Mouse (Mus musculus) urinary bladder, postnatal 25 days (tissue): ENCODE data around the gene Myl6b.
"Not testable (repeated sequence)": the region's sequence is repeated elsewhere in the genome, so short reads cannot be mapped to it uniquely, and the experiment has no call there.

ENCODE experiments used
- DNase-seq: peaks from one replicate; pipeline ENCODE4 v3.0.0; 2022; ENCODE audit warnings: low spot score

Myl6b gene

DNA sequence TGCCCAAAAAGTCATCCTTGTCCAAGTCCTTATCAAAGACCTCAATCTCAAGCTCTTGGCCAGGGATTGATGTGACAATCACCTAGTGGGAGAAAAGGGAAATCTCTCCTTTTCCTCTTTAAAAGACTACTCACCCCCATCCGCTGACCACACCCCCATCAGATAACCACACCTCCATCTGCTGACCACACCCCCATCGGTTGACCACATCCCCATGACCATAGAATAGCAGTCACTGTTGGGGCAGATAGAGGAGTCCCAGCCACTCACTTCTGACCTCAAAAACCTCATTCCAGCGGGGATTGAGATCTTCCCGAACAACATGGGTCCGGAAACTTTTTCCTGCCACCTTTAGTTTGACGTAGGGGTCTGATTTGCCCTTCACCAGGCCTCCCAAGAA, 18.2 kb upstream of the Myl6b start:
- no peak for DNase-seq

DNA sequence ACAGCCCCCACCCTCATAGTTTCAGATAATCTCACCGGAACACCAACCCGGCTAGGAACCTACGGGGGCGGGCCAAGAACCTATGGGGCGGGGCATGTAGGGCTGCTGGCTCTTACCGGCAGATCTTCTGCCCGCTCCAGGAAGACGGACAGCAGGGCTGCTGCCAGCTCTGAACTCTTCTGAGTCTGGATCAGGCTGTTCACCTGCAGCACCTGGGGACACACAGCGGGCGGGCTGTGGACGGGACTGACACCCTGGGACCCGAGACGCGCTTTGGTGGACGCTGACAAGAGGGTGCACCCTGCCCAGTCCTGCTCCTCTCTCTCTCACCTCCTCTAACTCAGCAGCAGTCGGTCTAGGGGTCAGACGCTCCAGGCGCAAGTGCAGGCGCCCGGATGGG, 17.5 kb upstream of the Myl6b start:
- no peak for DNase-seq

DNA sequence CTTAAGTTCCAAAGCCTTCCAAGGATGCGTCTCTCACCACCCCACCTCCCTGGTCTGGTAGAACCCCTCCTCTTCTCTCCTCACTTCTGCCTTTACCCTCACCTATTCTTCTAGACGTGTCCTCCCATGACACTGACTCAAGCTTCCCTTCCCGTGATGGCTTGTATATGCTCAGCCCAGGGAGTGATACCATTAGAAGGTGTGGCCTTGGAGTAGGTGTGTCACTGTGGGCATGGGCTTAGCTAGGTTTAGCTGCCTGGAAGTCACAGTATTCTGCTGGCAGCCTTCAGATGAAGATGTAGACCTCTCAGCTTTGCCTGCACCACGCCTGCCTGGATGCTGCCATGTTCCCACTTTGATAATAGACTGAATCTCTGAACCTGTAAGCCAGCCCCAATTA, 16.6 kb upstream of the Myl6b start:
- DNase-seq = no peak

DNA sequence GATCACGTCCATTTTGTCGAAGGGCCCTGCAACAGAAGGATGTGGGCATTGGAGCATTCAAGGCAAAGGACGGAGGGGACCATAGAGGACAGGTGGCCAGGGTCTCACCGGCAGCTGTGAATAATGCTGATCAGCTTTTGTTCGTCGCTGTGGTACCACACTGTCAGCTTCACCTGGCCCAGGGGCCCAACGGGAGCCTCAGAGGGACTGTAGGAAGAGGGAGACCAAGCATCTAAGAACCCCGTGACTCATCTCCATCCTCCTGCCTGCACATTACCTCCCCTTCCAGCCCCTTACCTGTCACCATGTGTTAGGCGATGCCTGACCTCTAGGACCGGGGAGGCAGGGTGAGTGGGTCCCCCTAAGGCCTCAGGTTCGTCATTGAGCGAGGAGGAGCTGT, 13.3 kb upstream of the Myl6b start:
- DNase-seq = no peak

DNA sequence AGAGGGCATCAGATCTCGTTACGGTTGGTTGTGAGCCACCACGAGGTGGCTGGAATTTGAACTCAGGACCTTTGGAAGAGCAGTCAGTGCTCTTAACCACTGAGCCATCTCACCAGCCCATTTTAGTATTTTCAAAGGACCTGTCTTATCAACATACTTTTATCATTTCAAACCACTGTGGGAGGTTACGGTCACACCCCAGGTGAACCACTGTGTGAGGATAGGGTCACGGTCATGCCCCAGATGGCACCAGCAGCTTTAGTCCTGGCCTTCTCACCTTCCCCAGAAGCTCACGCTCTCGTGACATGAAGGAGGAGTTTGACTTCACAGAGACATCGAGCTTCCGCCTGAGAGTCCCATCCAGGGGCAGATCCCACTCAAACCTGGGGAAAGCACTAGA, 12.7 kb upstream of the Myl6b start:
- DNase-seq = no peak

DNA sequence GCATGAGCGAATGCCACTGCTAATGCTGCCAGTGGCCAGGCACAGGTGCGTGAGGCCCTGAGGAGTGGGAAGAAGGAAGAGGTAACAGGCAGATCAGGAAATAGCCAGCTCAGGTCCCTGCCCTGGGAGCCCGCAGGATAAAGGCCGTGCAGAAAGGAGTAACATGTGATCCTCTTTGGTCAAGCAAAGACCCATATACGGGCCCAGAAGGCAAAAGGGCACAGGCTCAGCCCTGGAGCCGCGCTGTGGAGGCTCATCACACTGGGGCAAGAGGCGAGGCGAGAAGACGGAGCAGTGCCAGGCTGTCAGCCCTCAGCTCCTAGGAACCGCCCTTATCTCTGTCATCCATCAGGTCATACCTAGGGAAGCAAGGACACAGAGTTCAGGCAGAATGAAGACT, 11.8 kb upstream of the Myl6b start:
- DNase-seq = no peak

DNA sequence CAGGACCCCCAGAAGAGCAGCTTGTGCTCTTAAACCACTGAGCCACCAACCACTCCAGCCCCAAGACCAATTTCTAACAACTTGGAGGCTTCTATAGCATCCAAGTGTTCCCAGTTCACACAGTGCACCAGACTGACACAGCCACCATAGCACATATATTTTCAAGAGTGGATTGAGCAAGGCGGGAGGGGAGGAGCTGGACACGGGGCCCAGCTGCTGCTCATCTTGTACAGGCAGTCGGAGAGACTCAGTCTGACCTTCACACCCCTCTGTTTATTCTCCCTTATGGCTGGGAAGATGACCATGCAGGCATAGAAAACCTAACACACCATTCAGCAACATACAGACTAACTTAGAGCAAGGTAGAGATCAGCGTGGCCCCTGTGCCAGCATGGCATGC, 11.3 kb upstream of the Myl6b start:
- DNase-seq = no peak

DNA sequence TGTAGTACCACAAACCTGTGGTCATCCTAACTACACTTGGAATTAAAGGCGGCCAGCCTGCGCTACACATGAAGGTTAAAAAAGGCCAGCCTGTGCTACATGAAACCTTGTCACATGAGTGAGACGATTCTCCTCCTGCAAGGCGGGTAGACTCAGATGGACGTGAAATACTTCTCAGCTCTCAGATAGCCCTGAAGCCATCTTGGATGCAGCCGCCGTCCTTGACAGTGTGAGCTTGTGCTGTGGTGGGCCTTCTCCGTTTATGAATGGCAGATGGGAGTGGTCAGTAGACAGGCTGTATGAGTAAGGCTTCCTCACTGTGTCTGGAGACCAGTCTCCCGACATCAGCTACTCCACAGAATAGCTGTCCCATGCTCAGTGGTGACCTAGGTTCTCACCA, 10.7 kb upstream of the Myl6b start:
- no peak for DNase-seq

DNA sequence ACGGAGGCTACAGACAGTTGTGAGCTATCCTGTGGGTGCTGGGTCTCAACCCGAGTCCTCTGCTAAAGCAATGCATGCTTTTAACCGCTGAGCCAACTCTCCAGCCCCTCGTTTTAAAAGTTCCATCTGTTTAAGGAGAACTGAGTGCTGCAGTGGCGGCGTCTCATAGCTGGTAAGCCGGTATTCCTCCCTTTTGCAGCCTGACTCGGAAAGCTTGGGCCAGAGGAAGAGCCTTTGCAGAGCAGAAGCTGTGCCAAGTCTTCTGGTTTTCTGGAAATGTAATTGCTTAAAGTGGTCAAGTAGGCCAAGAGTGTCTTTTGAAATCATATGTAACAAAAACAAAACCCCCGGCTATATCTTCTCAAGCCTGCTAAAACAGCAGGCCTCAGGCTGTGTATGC, 9.8 kb upstream of the Myl6b start:
- DNase-seq = no peak

DNA sequence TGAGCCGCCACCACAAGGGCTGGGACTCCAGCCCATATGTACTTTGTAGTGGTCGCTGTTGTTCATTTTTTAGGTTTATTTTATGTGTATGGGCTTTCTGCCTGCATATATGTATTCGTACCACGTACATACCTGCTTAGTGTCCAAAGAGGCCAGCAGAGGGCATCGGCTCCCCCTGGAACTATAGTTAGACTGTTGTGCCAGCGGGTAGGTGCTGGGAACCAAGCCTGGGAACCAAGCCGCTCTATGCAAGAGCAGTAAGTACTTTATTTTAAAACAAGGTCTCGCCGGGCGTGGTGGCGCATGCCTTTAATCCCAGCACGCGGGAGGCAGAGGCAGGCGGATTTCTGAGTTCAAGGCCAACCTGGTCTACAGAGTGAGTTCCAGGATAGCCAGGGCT, 7.5 kb upstream of the Myl6b start:
- DNase-seq = no peak

DNA sequence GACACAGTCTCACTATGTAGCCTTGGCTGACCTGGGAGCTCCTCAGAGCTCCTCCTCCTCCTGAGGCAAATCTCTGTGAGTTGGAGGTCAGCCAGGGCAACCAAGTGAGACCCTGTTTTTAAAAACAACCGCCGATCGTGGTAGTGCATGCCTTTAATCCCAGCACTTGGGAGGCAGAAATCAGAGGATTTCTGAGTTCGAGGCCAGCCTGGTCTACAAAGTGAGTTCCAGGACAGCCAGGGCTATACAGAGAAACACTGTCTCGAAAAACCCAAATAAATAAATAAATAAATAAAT, 6.8 kb upstream of the Myl6b start:
- not testable (repeated sequence) for DNase-seq

DNA sequence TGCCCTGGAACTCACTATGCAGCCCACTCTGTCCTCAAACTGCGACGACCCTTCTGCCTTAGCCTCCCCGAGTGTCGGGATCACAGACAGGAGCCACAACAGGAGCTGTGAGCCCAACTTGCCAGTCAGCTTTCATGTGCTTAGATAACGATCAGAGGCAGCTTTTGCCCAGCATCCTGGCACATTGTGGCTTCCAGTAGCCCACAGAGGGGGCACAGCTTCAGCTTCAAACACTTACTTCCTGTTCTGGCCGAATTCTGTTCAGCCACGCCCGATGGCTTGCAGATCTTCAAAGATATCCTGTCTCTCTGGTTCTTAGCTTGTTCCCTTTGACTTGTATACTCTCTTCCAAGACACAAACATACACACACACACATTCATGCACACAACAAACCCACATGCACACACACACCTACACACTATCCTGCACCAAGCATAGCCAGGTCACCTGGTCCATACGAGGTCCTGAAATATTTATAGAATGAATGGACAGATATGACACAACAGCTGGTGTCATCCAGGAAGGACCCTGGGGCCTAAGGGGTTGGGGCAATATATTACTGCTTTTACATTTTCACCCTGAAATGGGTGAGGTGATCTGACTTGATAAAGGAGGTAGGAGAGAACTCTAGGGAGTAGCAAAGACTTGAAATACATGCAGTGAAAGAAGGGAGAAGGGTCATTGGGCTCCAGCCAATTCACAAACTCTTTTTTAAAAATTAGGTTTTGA, 6.3 kb upstream of the Myl6b start:
- DNase-seq = no peak

DNA sequence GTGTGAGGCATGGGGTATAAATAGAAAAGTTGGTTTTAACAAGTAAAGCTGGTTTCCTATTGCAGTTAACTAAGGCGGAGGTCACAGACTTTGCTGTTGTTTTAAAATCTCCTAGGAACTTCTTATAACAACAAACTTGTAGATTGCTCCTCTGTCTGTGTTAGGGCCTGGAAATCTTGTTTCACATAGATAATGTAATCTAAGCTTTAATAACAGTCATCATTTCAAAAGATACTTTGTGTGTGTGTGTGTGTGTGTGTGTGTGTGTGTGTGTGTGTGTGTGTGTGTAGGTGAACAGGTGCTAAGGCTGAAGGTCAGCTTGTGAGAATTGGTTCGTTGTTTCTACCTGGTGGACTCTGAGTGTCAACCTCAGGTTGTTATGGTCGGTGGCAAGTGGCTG, 5.5 kb upstream of the Myl6b start:
- no peak for DNase-seq

DNA sequence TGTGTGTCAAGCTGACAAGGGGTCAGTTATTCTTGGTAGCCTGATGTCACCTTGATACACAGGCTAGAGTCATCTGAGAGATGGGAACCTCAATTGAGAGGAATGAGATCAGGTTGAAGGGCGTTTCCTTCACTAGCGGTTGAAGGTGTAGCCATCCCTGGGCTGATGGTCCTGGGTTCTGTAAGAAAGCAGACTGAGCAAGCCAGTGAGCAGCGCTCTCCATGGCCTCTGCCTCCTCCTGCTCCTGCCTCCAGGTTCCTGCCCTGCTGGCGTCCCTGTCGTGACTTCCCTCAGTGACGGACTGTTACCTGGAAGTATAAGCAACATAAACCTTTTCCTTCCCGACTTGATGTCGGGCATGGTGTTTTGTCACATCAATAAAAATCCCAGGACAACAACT, 5.0 kb upstream of the Myl6b start:
- DNase-seq = no peak

DNA sequence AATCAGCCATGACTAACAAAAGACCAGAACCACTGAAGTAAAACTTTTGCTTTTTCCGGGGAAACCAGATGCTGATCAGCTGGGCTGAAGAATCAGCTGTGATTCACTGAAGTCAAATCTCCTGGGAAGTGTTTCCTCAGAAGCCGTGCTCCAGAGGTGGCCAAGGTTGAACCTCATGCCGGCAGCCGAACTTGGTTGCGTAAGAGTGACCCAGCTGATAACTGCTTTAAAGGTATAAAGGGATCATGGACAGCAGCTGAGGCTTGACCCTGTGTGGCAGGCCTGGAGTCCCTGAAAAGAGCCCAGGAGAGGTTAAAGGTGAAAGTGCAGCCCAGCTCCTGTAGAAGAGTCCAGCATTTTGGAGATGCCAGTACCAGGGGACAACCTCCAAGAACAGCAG, 3.9 kb upstream of the Myl6b start:
- no peak for DNase-seq

DNA sequence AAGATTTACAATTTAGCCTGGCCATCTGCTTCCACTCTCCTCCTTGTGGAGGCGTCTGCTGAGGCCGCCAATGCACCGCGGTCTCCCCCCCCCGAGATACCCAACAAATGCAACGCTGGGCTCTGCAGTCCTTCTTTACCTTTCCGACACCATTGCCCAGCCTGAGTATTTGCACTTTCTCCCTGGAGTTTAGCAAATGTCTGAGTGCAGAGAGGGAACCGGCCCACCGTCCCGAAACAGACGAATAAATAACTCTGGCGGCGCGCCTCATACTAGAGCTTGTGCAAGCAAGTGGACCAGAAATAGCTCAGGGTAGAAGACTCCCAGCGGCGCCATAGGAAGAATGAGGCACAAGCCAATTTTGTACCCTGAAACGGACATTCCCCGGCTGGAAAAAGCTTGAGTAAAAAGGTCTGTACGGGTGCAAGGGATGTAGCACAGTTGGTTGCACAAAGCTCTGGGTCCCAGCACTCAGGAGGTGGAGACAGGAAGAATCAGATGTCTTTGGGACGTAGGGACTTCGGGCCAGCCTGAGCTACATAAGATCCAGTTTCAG, 709 bp upstream of the Myl6b start:
- DNase-seq = peak; percentile 55

DNA sequence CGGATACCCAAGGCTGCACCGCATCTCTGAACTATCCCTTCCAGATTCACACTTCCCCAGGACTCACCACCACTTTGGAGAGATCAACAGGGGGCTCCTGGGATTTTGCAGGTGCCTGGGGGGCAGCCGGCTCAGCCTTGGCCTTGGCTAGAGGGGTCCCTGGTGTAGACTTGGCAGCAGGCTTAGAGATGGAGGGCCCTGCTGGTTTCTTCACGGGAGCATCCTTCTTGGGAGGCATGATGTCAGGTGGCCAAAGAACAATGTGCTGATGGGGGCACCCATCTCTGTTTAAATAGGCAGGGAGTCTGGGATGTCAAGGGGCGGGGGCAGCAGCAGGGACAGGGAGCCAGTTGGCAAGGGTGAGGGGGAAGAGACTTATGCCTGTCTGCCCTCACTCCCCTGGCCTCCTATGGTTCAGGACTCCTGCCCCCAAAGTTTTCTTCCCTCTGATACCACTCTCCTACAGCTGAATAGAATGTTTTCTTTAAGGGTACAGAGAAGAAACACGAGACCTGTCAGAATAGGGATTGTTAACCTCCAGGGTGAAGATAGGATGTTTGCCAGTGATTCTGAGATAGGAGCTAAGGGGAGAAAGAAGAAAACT, 1.2 kb downstream of the Myl6b start:
- DNase-seq = no peak

DNA sequence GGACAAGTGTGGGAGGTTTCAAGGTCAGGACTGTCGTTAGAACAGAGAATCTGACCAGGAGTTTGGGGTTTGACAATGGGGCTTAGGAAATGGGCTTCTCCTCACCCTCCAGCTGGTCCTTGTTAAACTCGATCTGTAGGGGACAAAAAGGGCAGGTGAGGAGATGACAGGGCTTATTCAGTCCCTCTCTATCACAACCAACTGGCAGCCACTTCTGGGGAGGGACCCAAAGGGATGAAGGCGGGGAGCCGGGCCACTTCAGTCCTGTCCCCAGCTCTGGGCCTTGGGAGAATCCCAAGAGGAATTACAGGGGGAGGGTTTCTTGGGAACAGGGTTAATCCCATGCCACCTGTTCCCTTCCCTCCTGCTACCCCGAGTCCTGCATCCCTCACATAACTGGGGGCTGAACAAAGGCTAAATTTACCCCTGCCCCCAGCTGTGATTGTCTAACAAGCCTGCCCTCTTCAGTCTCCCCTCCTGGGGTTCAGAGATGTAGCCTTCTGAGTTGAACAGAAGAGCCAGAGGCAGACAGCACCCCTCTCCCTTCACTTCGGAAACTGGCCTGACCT, 1.9 kb downstream of the Myl6b start:
- DNase-seq = no peak

DNA sequence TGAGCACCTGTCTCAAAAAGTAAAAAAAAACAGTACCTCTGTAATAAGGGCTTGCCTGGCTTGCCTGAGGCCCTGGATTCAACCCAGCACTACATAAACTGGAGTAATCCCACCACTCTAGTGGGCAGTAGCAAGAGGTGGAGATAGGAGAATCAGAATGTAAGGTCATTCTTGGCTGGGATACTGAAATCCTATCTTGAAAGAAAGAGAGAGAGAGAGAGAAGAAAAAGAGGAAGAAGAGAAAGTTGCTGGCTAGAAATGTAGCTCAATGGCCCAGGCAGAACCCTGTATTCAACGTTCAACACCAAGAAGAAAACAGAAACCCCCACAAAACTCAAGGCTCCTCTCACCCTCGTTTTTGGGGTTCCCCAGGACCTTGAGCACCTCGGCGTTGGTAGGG, 2.6 kb downstream of the Myl6b start:
- DNase-seq = no peak

DNA sequence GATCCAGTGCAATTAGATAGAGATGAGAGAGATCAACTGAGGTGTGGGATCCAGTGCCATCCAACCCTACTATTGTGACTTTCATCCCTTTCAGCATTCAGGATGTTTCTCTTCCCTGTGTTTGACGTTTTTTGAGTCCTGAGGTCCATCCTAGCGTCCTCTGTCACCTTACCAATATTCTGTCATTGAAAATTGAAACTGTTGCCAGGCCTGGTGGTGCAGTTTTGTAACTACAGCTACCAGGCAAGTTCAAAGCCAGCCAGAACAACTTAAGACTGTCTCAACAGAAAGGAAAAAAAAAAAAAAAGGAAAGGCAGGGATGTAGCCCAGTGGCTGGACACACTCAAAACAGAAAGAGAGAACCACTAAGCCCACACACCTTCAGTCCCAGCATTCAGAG, 3.2 kb downstream of the Myl6b start:
- DNase-seq = no peak

DNA sequence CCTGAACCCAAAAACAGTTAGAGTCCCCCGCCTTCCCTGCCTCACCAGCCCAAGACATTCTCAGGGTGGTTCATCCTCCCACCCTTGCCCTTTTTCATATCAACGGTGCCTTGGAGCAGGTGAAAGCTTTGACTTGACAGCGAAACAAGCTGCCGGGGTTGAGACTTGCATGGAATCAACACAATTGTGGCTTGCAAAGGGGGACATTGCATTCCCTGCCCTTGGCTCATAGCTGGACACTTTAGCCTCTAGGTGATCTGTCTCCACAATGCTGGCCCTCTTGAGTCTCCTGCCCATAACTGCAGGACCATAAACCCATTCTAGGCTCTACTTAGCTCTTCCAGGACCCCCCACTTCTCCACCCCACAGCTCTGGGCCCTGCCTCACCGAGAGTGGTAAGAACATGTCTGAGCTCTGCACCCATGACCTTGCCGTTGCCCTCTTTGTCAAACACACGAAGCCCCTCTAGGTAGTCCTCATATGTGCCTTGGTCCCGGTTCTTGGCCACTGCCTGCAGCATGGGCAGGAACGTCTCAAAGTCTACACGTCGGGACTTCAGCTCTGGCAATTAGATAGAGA, 3.7 kb downstream of the Myl6b start:
- DNase-seq = no peak

DNA sequence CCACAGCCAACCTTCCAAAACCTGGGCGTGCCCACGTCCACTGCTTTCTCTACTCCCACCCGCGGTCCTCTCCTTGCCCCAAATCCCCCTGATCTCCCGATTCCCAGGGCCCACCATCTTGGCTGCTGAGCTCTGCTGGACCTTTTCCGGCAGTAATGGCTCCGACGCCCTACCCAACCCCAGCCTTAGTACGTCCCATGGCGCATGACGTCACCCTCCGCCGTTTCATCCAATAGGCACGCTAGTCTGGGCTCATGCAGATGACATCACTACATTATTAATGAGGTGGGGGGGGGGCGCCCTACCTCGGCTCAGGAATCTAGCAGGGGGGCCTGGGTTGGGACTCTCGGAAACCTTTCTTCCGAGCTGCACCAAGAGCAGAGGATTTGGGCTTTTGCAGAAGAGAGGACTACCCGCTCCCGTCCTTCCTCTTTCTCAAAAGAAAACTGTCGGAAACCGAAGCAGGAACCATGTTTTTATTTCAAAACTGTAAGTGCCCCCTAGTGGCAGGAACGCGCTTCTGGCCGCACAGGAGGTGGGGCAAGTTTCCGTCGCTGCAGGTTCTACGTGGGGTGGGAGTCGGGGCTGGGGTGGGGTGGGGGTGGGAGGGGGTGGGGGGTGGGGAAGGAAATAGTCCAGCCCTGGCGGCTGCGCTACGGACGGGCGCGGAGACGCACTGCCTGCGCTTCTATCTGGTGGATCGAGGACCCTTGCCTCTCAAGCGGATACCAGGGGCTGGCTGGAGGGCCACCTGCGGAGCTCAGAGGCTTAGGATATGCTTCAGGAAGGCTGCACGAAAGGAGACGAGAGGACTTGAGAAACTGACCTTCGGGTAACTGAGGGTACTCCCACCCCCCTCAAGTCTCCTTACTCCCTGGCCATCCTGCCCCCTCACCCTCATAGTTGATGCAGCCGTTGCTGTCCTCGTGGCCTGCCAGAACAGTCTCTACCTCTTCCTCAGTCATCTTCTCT, 4.5 kb downstream of the Myl6b start, which contains the start of gene Myl6:
Myl6 (minus strand) TSS at position 451 of the 972 bp plus-strand sequence.
- peak; percentile 95 for DNase-seq
